Mouse (Mus musculus): ENCODE data around the gene Tmem98. TPM values are rescaled to one million over a fixed set of nuclear protein-coding genes. Genes with fewer than 3 reads are reported as not detected.

Gene Tmem98
- total RNA-seq (2014; fragmentation: Nextera tagmentation): 8.9 and 11.2 TPM in 2 replicates
- total RNA-seq (2017): 2.1 and 4.2 TPM in 2 replicates

DNA sequence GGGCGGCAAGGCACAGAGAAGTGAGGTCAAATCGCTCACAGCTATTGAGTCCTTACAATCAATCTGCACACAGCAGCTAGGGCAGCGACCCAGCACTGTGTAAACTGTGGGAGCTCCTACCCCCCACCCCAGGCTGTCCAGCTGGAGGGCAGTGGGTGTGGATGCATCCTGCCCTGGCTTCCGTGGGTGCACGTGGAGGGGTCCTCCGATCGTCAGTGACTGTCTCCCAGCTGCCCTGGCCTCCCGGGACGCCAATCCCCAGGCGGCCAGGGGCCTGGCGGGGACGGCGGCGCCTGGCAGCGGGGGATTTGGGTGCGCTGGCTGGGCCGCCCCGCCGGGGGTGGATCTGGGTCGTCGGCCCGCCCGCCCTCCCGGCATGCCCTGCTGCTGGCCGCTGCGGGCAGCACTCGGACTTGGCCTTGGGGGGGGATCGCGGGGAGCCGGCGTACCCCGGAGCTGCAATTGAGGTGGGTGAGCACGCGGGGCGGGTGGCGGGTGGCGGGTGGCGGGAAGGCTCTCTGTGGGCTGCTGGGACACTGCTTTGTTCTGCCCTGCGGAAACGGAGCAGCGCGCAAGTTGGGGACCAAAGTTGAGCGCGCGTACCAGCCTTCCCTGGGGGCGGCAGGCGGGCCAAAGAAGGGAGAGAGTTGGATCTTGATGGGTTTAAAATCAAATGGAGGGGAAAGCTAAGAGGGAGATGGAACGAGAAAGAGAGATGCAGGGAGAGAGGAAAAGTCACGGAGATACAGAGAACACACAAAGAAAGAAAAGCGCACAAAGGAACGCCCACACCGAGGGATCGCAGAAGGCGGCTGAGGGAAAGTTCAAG, at the start of gene Tmem98:
Gene Tmem98, plus strand, starts transcription at position 183 of the 829 bp plus-strand sequence.
- no peak for ATAC-seq (replicated peaks; ENCODE audit: low FRiP score, low TSS enrichment, poor library complexity, severe bottlenecking)

DNA sequence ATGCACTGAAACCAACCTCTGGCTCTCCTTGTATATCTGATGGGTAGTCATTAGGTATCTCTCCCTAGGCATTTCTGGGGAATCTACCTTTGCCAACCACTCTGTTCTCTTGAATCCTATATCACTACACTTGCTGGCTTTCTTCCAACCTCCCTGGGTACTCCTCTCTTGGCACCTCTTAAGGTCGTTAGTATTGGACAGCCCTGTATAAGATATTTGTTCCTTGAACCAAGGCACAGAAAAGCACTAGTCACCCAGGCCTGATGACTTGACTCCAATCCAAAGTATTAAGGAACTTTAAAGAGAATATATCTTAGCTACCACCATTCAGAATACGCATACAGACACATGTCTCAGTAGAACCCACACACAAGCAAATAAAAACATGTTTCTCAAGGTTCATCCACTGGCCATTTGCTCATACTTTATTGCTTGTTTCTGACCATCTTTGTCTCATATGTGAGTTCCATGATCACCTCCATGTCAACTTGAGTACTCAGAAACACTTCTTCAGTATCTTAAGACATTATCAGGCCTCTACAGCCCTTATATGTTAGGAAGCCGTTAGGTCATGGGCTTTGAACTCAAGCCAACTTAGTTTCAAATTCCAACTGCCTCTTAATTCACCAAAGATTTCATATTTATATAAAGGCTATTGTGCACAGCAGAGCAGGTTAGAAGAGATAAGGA, 48.5 kb upstream of the Tmem98 start:
- peak; percentile 69 for ATAC-seq (replicated peaks; ENCODE audit: low FRiP score, low TSS enrichment, poor library complexity, severe bottlenecking)

DNA sequence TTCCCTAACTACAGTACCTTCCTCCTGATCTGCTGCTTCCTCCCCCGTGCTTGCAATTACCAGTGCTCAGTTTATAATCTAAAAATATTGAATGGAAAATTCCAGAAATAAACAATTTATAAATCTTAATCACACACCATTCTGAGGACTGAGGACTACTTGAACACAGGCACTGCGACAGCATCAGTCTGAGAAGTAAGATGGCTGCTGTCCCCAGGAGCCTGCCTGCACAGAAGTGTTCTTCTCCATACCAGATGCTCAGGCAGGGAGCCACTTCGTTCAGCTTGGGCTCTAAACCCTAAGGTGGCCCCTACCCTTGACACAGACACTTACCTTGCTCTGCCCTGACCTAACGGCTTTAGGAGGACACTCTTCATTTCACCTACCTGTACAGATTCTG, 47.9 kb upstream of the Tmem98 start:
- 0 out of 2 replicates have a peak, but pooled peaks have one; percentile 45 for ATAC-seq (replicated peaks; ENCODE audit: low FRiP score, low TSS enrichment, poor library complexity, severe bottlenecking)

DNA sequence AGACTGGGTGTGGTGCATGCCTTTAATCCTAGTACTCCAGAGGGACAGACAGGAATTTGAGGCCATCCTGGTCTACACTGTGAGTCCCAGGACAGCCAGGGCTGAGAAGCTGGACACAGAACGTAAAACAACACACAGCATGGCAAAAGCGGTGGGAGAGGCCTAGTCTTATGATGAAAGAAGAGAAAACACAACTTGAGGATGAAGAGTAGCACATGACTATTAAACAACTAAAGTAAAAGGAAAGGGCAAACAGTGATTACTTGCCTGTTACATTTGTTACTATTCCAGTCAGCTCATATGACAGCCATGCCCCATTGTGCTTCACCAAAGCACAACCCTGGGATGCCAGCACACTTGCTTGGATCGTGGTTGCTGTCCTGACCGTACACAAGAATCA, 43.9 kb upstream of the Tmem98 start:
- no peak for ATAC-seq (replicated peaks; ENCODE audit: low FRiP score, low TSS enrichment, poor library complexity, severe bottlenecking)

DNA sequence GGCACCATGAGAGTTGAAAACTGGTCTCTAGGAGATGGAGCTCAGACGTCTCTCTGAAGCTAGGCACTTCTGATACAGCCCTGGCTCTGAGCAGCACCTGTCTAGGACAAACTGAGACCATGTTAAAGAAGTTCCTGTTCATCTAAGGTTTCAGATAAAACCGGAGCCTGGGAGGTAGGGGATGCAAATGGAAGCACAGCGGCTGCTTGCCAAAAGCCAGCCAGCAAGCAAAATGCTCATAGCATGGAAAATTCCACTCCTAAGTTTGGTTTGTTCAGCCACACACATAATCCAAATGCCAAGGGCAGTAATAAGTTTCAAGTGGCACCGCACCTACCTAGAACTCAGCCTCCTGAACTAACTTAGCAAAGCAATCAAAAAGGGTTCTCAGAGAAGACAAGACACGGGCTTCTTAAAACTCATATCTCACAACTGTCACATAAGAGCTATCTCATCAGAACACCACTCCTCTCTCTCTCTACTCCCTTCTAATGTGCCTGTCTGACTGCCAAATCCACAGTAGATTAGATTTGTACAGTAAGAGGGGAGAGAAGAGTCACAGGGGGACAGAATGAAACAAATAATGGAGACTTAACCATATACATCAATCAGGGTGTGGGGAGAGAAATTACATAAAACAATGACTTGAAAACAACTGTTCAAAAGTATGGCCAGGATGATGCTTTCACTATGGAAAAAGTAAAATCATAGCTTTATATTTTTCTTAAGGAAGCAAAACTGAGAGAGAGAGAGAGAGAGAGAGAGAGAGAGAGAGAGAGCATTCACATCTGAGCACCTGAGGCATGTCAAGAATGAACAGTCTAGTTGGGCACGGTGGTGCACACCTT, 43.3 kb upstream of the Tmem98 start:
- ATAC-seq (replicated peaks; ENCODE audit: low FRiP score, low TSS enrichment, poor library complexity, severe bottlenecking): peak; percentile 82

DNA sequence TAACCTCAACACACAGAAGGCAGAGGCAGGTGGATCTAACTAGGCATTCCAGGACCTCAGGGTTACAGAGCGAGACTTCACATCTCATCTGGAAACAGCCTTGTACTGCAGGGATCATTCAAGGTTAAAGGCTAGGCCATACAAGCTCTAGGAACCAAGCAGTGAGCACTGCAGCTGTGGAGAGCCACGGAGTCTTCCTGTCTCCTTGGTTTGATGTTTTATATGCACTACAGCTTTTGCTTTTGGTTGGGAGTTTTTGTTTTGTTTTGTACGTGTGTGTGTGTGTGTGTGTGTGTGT, 42.7 kb upstream of the Tmem98 start:
- ATAC-seq (replicated peaks; ENCODE audit: low FRiP score, low TSS enrichment, poor library complexity, severe bottlenecking): peak; percentile 60

DNA sequence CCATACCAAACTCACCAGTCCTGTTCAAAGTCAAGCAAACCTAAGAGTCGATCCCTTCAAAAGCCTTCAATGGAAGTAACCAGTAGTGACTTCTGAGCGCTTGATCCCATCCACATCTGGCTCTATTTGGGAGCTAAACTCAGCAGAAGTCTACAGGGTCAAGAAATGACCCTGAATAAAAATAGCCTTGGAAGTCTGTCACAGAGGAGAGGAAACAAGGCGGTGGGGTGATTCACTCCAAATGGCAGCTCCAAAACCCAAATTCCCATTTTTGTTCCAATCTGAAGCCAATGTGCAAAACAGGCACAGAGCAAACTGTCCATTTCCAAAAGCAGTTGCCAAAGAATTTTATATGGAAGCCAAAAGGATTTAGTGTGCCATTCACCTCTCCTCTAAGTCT, 38.8 kb upstream of the Tmem98 start:
- ATAC-seq (replicated peaks; ENCODE audit: low FRiP score, low TSS enrichment, poor library complexity, severe bottlenecking): no peak

DNA sequence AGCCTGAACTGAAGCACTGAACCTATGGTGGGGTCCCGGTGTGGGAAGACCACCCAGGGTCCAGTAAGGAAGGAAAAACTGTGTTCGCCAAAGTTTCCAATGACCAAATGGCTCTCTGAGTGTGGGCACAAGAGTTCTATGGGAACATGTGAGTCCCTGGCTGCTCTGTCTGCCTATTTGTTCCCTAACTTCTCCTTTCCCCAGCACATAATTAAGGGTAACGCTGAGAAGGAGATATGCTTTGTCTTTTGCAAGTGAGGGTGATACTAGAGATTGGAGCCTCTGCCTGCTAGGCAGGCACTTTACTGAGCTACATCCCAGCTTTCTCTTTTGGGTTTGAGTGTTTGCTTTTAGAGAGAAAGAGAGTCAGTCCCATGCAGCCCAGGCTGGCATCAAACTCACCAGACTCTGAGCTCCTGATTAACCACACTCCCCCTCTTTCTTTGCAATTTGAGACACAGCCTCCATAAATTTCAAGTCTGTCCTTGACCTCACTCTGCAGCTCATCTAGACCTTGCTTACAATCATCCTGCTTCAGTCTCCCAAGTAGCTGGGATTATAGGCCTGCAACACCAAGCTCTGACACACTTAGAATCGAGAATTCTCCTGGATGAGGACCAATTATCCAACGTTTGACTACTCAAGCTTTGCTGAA, 38.3 kb upstream of the Tmem98 start:
- ATAC-seq (replicated peaks; ENCODE audit: low FRiP score, low TSS enrichment, poor library complexity, severe bottlenecking): no peak

DNA sequence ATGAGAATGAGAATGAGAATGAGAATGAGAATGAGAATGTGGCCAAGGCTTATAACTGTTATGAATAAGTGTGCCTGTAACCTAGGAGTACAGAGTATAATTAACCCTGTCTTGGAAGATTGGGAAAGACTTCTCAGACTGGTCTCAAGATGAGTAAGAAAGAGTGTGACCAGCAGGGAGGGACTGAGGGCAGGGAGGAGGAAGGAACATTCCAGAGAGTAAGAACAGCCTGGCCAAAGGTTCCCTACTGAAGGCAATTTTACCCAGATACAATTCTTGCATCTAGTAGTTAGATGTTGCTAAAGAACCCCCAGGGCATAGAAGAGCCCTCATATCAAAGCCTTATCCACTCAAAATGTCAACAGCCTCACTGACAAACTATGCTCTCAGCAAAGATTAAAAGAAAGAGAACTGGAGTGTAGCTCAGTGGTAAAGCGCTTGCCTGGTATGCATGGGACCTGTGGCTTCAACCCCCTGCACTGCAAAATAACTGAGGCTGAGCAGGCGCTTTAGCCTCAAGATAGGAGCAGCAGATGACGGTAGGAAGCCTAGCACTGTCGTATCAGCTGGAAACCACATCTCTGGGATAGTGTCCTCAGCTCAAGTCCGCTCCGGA, 37.3 kb upstream of the Tmem98 start:
- ATAC-seq (replicated peaks; ENCODE audit: low FRiP score, low TSS enrichment, poor library complexity, severe bottlenecking): no peak; the same call in 1 of the 2 replicates

DNA sequence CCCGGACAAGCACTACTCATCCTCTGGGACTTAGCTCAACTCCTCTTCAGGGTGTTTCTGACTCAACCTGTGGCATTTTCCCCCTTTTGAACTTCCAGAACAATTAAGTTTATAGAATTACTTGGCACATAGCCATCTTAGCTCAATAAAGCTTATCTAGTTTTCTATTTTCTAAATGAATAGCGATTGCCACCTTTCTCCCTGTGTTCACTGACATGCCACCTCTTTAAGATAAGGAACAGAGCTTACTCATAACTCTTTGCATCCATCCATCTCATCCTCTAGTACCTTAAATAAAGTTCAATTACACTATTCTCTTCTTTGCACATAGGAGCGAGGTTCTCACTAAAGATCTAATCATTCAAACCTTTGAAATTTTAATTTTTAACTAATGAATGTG, 34.4 kb upstream of the Tmem98 start:
- ATAC-seq (replicated peaks; ENCODE audit: low FRiP score, low TSS enrichment, poor library complexity, severe bottlenecking): no peak

DNA sequence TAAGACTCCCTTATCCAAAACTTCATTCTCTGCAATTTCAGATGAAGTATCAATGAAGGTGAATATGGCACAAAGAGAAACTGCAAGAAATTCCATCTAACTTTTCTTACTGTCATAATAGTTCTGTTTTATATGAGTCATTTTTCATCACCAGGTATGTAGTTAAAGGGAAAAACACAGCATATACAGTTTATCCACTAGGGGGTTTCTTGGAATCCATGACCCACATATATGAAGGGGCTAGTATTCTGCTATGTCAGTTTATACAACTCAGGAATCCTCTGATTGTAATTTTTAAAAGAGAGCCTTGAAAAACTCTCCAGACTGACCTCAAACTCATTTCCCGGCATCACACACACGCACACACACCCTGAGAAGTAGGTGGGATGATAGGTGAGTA, 32.3 kb upstream of the Tmem98 start:
- ATAC-seq (replicated peaks; ENCODE audit: low FRiP score, low TSS enrichment, poor library complexity, severe bottlenecking): no peak

DNA sequence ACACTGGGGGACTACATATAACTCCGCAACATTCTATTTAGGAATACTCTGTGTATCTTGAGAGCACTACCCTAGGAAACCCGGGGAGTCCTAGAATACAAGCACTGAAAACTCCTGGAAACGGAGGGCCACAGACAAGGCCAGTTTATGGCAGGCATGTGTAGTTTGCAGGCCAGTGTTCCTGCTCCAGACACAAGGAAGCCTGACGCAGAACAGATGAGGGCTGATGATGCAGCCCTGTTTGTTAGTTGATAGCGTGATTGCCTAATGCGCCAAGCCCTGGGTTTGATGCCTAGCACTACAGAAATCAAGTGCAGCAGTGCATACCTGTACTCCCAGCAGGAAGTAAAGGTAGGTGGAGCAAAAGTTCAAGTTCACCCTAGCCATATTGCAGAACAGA, 31.8 kb upstream of the Tmem98 start:
- ATAC-seq (replicated peaks; ENCODE audit: low FRiP score, low TSS enrichment, poor library complexity, severe bottlenecking): no peak

DNA sequence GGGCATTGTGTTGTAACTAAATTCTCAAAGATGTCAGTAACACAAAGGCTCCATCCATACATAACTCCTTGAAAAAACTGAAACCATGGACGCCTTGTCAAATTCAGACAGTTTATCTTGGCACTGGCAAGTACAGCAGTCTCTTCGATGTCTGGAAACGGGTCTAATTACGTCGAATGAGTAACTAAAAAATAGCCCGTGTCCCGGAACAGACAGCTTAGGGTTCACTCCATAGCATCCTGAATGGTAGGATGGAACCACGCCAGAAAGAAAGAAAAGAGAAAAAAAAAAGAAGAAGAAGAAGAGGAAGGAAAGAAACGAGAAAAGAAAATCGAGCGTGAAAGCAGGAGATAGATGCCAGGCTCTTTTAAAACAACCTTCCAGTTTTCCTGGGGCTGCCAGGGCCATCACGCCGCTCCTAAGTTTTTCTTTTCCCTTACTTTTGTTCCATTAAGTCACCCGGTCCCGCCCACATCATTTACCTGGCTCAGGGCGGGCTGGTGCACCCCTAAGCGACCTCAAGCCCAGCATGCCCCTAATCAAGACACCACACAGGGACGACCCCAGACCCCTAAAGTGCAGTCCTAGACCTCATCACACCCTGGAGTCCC, 31.0 kb upstream of the Tmem98 start:
- ATAC-seq (replicated peaks; ENCODE audit: low FRiP score, low TSS enrichment, poor library complexity, severe bottlenecking): no peak

DNA sequence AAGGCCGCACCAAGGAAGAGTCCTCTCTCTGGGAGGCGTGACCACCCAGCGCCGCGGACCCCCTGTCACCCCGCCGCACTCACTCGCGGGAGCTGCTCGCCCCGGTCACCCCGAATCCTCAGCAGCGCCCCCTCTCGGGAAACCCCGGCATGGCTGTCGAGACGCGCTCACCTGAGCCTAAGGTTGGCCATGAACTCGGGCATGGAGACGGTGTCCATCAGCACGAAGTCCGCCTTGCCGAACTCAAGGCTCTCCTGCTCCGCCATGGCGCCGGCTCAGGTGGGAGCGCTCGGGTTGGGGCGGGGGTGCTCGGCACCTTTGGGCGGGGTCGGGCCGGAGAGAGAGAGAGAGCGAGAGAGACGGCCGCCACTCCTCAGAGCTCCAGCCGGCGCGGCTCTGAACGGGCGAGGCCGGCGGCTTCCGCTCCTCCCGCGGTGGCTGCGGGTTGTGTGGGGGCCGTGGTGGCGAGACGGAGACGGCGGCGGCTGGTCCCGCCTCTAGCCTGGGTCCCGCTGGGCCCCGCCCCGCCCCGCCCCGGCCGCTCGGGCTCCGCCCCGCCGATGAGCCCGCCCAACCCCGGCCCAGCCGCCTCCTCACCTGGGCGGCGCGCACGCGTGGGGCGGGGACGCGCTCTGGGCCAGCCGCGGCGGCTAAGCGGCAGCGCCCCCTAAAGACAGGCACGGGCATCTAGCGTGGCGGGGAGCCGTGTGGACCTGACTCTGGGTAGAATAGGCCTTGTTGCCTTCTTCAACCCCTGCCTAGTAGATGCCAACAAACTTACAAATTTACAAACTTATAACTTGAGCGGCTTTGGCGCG, 30.2 kb upstream of the Tmem98 start, which contains the start of gene Myo1d:
Gene Myo1d, minus strand, starts transcription at position 499 of the 818 bp plus-strand sequence.
- peak; percentile 60 for ATAC-seq (replicated peaks; ENCODE audit: low FRiP score, low TSS enrichment, poor library complexity, severe bottlenecking)

DNA sequence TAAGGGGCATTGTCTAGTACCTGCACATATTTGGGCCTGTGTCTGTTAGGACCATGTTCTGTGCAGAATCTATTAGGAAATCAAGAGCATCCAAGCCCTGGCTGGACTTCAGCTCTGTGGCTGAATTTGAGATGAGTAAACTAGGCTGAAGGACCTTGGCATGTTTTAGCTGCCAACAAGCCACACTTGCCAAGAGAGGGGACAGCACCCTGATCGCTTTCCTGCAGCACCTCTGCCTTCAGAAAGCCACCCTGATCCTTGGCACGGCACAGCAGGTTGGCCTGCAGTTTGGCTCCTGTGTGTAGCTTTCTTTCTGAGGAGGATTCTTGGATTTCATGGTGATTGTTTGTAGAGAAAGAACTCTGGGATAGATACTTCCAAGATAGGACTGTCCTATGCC, 28.4 kb upstream of the Tmem98 start:
- ATAC-seq (replicated peaks; ENCODE audit: low FRiP score, low TSS enrichment, poor library complexity, severe bottlenecking): no peak

DNA sequence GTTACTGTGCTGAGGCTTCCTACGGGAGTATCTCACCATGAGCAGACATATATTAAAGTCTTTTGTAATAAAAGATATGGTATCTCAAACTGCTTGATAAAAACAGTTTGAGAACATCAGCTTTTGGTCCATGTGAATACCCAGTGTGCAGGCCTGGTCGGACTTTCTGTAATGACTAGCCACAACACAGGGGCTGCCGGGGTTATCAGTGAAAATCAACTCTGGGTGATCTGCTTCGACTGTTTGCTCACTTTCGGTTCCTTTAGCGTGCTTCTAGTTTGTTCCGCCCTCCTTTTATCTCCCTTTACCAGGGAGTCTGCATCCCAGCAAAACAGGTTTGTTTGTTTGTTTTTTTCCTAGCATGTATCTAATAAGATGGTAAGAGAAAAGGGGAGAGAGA, 26.5 kb upstream of the Tmem98 start:
- ATAC-seq (replicated peaks; ENCODE audit: low FRiP score, low TSS enrichment, poor library complexity, severe bottlenecking): peak; percentile 29

DNA sequence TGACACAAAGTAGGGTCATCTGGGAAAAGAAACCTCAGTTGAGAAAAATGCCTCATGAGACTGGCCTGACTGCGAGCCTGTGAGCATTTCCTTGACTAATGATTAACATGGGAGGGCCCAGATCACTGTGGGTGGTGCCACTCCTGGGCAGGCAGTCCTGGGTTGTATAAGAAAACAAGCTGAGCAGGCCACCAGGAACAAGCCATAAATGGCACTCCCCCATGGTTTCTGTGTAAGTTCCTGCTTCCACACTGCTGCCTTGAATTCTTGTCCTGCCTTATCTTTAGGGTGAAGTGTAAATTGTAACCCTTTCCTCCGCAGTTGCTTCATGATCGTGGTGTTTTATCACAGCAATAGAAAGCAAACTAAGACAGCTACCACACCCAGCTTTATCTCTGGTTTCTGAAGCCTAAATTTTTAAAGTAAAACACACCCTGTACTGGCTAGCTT, 25.7 kb upstream of the Tmem98 start:
- peak; percentile 68 for ATAC-seq (replicated peaks; ENCODE audit: low FRiP score, low TSS enrichment, poor library complexity, severe bottlenecking)

DNA sequence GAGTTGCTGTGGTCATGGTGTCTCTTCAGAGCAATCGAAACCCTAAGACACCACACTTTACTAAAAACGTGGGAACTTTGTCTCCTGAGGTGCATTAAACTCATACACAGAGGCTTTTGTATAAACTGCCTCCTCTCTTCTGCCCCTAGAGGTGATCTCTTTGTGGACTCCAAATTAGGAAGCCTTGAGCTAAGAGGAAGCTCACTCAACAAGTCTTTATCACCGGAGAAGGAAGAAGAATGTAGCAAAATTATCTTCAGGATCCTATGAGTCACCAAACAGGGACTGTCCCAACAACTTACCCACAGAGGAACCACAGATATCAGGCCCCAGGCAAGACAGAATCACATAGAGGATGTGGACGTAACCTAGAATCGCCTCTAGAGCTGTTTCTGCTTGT, 24.3 kb upstream of the Tmem98 start:
- ATAC-seq (replicated peaks; ENCODE audit: low FRiP score, low TSS enrichment, poor library complexity, severe bottlenecking): peak; percentile 33
